Mouse (Mus musculus) adrenal gland, postnatal 14 days (tissue): ENCODE data around the gene Pask. TPM values are rescaled to one million over a fixed set of nuclear protein-coding genes. Genes with fewer than 3 reads are reported as not detected.
A peak's percentile ranks its signal among the peaks of the same experiment; 100 is the strongest.

Experiments used
- DNase-seq: peaks from one replicate; pipeline ENCODE4 v3.0.0; 2021; ENCODE audit warnings: mixed read lengths
- microRNA-seq, 2 experiments: library from miRNA; unstranded; fragments of <30 nt; microRNA quantifications; one replicate each; pipeline ENCODE4 v1.2.0; 2021
- total RNA-seq: library from RNA; stranded (reverse); gene quantifications from 2 replicates; pipeline ENCODE4 v1.2.3, GENCODE M21; 2021

The Pask gene
- total RNA-seq, 1 experiment from 2014 or later = 4.0 TPM

GRCm38 (mm10) chr1:93289678-93290214 is 53.5 kb downstream of the Pask start:
- DNase-seq = no peak

DNA sequence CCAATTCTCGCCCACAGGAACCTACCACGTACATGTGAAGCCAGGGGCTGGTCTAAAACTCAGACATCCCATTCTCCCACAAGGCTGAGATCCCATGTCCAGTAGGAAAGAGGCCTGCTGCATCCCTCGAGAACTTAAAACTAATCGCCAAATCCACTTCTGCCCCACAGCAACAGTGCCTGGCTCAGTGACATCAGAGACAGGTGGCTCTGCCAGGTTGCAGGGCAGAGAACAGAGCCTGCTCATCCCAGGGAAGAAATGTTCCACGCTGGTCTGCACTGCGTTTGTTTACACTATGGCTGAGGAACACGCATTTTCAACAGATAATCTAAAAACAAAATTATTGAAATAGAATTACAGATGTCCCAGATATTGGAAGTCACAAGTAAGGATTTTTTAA is 66.2 kb downstream of the Pask start:
- no peak for DNase-seq

DNA sequence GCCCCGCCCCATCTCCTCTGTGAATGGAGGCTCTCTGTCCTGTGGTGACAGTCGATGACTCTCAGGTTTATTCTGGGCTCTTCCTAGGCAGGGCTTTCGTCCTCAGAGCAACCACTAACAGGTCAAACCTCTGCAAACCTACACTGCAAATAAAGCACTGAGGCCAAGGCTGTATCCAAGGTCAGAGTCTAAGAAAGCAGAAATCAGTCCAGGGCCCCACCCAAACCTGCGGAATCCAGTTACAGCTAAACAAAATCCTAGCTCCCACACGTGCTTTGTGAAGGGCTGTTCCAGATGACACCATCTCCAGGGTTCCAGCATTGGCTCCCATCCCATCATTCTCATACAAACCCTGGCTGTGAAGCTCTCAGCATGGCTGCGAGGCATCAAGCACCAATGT is 67.7 kb downstream of the Pask start:
- no peak for DNase-seq

DNA sequence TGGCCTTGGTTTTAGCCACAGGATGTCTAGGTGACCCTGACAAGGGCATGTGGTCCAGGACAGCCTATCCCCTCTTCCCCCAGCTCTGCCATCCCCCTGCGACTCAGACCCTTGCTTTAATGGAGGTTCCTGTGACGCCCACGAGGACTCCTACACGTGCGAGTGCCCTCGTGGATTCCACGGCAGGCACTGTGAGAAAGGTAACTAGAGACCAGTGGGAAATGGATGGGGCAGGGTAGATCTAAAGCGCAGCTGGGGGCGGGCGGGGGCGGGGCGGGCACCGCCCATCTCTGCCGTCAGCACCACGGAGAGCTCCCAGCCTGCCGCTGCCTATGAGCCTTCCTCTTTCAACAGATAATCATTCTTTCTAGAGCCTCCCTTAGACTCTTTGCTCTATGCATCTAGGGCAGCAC is 70.9 kb downstream of the Pask start:
- DNase-seq = peak; percentile 59

- DNase-seq = no peak
Observed at GRCm38 (mm10) chr1:93271751-93272150, 71.5 kb downstream of the Pask start.

DNA sequence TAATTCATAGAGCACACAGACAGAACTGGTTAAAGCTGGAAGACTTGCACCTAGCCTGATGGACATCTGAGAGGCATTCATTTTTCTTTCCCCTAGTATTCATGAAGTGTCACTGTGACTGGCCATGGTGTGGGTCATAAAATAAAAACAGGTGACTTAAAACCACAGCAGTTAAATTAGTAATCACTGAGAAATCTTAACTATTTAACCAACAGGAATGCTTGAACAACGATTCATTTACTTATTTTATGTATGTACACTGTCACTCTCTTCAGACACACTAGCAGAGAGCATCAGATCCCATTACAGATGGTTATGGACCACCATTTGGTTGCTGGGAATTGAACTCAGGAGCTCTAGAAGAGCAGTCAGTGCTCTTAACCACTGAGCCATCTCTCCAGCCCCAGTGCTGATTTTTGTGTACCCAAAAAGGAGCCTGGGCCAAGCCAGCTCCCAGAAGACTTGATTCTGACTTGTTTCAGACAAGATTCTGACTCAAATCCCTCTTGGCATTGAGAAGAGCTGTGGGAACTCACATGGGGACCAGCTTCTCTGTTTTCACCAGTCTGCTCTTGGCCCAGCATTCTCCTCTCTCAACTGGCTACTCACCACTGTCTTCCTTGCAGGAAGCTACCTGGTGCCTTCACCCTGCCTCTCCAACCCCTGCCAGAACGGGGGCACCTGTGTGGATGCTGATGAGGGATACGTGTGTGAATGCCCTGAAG is 72.6 kb downstream of the Pask start:
- no peak for DNase-seq

DNA sequence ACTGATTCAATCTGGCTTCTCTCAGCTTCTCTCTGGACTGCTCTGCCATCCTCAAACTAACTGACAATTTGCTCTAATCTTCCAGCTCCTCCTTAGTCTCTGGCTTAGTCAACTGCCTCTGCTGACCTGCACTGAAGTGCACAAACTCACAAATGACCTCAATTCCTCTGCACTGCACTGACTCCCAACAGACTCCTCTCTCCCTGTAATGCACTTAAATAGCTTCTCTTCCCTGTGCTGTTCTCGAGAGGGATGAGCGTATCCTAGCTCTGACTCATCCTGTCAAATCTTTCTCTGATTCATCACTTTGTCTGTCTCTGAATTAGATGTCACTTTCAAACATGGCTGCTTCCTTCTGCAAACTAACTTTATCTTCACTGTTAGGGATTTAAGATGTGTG is 75.0 kb downstream of the Pask start:
- DNase-seq = no peak

DNA sequence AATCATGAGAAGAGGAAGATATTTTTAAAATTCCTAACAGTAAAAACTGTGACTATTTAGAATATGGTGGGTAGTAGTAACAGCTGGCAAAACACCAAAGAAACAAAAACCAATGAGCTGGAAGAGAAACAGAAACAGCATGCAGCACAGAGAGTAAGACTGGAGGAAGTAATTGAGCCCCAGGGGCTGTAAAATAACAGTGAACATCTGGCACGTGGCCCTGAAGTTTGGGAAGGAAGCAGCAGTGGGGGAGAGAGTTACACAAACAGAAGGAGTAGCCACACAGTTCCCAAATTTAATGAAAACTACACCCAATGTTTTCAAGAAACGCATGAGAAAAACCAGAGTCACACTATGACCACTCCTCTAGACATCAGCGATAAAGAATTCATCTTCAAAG is 76.1 kb downstream of the Pask start:
- DNase-seq = peak; percentile 25

Small RNAs within 50 kb of the gene (microRNA-seq; reads per million reads assigned to microRNA genes)
- gene Mir6345 (0 reads per million in 2 experiments), gene Mir6901 (0 reads per million in 2 experiments), gene Mir6902 (0 to 0.85 reads per million in 2 experiments)

Other genes starting within 250 kb of the Pask start
- gene Kif1a, start 241.5 kb downstream of the Pask start, total RNA-seq = 18.5 and 25.5 TPM in 2 replicates
- gene Agxt, start 208.2 kb downstream of the Pask start, total RNA-seq = 2.3 and 40.2 TPM in 2 replicates
- gene 2310007B03Rik, start 182.5 kb downstream of the Pask start, total RNA-seq = not detected in 2 replicates
- gene Crocc2, start 174.8 kb downstream of the Pask start, total RNA-seq = 0.07 and 0.08 TPM in 2 replicates
- 22.5 and 23.2 TPM in 2 replicates for gene Sned1, start 107.6 kb downstream of the Pask start, total RNA-seq
- gene Mterf4, start 37.6 kb downstream of the Pask start, total RNA-seq = 29.1 and 32.4 TPM in 2 replicates
- 22.1 and 27.2 TPM in 2 replicates for gene Ppp1r7, start 628 bp downstream of the Pask start, total RNA-seq
- not detected in 2 replicates for gene Ano7, start 30.4 kb upstream of the Pask start, total RNA-seq
- 321 and 334 TPM in 2 replicates for gene Hdlbp, start 135.3 kb upstream of the Pask start, total RNA-seq
- gene Farp2, start 168.6 kb upstream of the Pask start, total RNA-seq = 17.3 and 19.5 TPM in 2 replicates